Mouse (Mus musculus): Measurements from ENCODE around the gene Tcf7. TPM values are rescaled to one million over a fixed set of nuclear protein-coding genes. Genes with fewer than 3 reads are reported as not detected.

Tcf7 gene
- polyA plus RNA-seq, 1 experiment = 3.4 TPM

GRCm38 (mm10) chr11:52281568-52282328 lies 1.1 kb downstream of the Tcf7 start:
- TF ChIP-seq CTCF (IDR thresholded peaks at IDR 0.05; ENCODE audit: borderline replicate concordance, insufficient read depth, low read depth, low read length) (no peak), POLR2A (IDR thresholded peaks at IDR 0.05; ENCODE audit: borderline replicate concordance, insufficient read depth, low read length) (no peak)
- H3K27ac ChIP-seq (ENCODE audit: insufficient read depth, low read length) = no peak overlapping the region
- no peak overlapping the region for H3K4me3 ChIP-seq (replicated peaks; ENCODE audit: insufficient read depth, low read depth, low read length)
- H3K27me3 ChIP-seq (ENCODE audit: control insufficient read depth, insufficient read depth, low read length) = peaks cover 3% of the 10 kb centered on the region
- DNase-seq = no peak
- WGBS = 61% methylated on average over 19 of the region's 19 CpGs
- H3K4me1 ChIP-seq (ENCODE audit: control insufficient read depth, insufficient read depth, low read length) = peaks cover 2% of the 10 kb centered on the region

- TF ChIP-seq POLR2A (IDR thresholded peaks at IDR 0.05; ENCODE audit: borderline replicate concordance, insufficient read depth, low read length) = no peak
- TF ChIP-seq CTCF (IDR thresholded peaks at IDR 0.05; ENCODE audit: borderline replicate concordance, insufficient read depth, low read depth, low read length) = no peak
Measured at GRCm38 (mm10) chr11:52280566-52281455, 2.0 kb downstream of the Tcf7 start.

GRCm38 (mm10) chr11:52279611-52280145 lies 3.1 kb downstream of the Tcf7 start:
- DNase-seq = no peak
- peaks cover 3% of the 10 kb centered on the region for H3K27me3 ChIP-seq (ENCODE audit: control insufficient read depth, insufficient read depth, low read length)
- H3K27ac ChIP-seq (ENCODE audit: insufficient read depth, low read length) = no peak overlapping the region
- TF ChIP-seq POLR2A (IDR thresholded peaks at IDR 0.05; ENCODE audit: borderline replicate concordance, insufficient read depth, low read length) (no peak), CTCF (IDR thresholded peaks at IDR 0.05; ENCODE audit: borderline replicate concordance, insufficient read depth, low read depth, low read length) (no peak)
- WGBS = 96% methylated on average over 8 of the region's 8 CpGs
- H3K4me3 ChIP-seq (replicated peaks; ENCODE audit: insufficient read depth, low read depth, low read length) = no peak overlapping the region
- H3K4me1 ChIP-seq (ENCODE audit: control insufficient read depth, insufficient read depth, low read length) = peaks cover 2% of the 10 kb centered on the region

More at GRCm38 (mm10) chr11:52280566-52281455, 2.0 kb downstream of the Tcf7 start:
- peaks cover 3% of the 10 kb centered on the region for H3K27me3 ChIP-seq (ENCODE audit: control insufficient read depth, insufficient read depth, low read length)
- no peak for DNase-seq
- no peak overlapping the region for H3K27ac ChIP-seq (ENCODE audit: insufficient read depth, low read length)
- WGBS = 84% methylated on average over 11 of the region's 11 CpGs
- H3K4me1 ChIP-seq (ENCODE audit: control insufficient read depth, insufficient read depth, low read length) = peaks cover 2% of the 10 kb centered on the region
- no peak overlapping the region for H3K4me3 ChIP-seq (replicated peaks; ENCODE audit: insufficient read depth, low read depth, low read length)

GRCm38 (mm10) chr11:52278991-52279390 lies 3.8 kb downstream of the Tcf7 start:
- Histone ChIP-seq H3K27ac (ENCODE audit: insufficient read depth, low read length) (no peak overlapping the region), H3K4me3 (replicated peaks; ENCODE audit: insufficient read depth, low read depth, low read length) (no peak overlapping the region), H3K4me1 (ENCODE audit: control insufficient read depth, insufficient read depth, low read length) (peaks cover 2% of the 10 kb centered on the region), H3K27me3 (ENCODE audit: control insufficient read depth, insufficient read depth, low read length) (peaks cover 3% of the 10 kb centered on the region)
- TF ChIP-seq POLR2A (IDR thresholded peaks at IDR 0.05; ENCODE audit: borderline replicate concordance, insufficient read depth, low read length) = no peak
- TF ChIP-seq CTCF (IDR thresholded peaks at IDR 0.05; ENCODE audit: borderline replicate concordance, insufficient read depth, low read depth, low read length) = no peak
- WGBS = 93% methylated on average over 6 of the region's 6 CpGs
- DNase-seq = no peak

GRCm38 (mm10) chr11:52278164-52278563 lies 4.7 kb downstream of the Tcf7 start:
- TF ChIP-seq CTCF (IDR thresholded peaks at IDR 0.05; ENCODE audit: borderline replicate concordance, insufficient read depth, low read depth, low read length) (no peak), POLR2A (IDR thresholded peaks at IDR 0.05; ENCODE audit: borderline replicate concordance, insufficient read depth, low read length) (no peak)
- no peak overlapping the region for H3K27ac ChIP-seq (ENCODE audit: insufficient read depth, low read length)
- no peak overlapping the region for H3K4me3 ChIP-seq (replicated peaks; ENCODE audit: insufficient read depth, low read depth, low read length)
- H3K27me3 ChIP-seq (ENCODE audit: control insufficient read depth, insufficient read depth, low read length) = peaks cover 3% of the 10 kb centered on the region
- no peaks in the 10 kb centered on the region; the same call in 1 of the 2 replicates for H3K4me1 ChIP-seq (ENCODE audit: control insufficient read depth, insufficient read depth, low read length)
- no peak for DNase-seq
- 94% methylated on average over 3 of the region's 3 CpGs for WGBS

- no peak overlapping the region for H3K4me3 ChIP-seq (replicated peaks; ENCODE audit: insufficient read depth, low read depth, low read length)
- H3K27ac ChIP-seq (ENCODE audit: insufficient read depth, low read length) = no peak overlapping the region
- no peaks in the 10 kb centered on the region for H3K27me3 ChIP-seq (ENCODE audit: control insufficient read depth, insufficient read depth, low read length)
- peaks cover 6% of the 10 kb centered on the region for H3K4me1 ChIP-seq (ENCODE audit: control insufficient read depth, insufficient read depth, low read length)
- no peak for DNase-seq
- TF ChIP-seq POLR2A (IDR thresholded peaks at IDR 0.05; ENCODE audit: borderline replicate concordance, insufficient read depth, low read length) = no peak
- no peak for TF ChIP-seq CTCF (IDR thresholded peaks at IDR 0.05; ENCODE audit: borderline replicate concordance, insufficient read depth, low read depth, low read length)
- WGBS = 93% methylated on average over 6 of the region's 6 CpGs
Measured at GRCm38 (mm10) chr11:52277433-52278150, 5.2 kb downstream of the Tcf7 start.

GRCm38 (mm10) chr11:52276961-52277391 lies 5.8 kb downstream of the Tcf7 start:
- H3K4me1 ChIP-seq (ENCODE audit: control insufficient read depth, insufficient read depth, low read length) = peaks cover 9% of the 10 kb centered on the region
- no peak overlapping the region for H3K27ac ChIP-seq (ENCODE audit: insufficient read depth, low read length)
- WGBS = 94% methylated on average over 8 of the region's 8 CpGs
- no peaks in the 10 kb centered on the region for H3K27me3 ChIP-seq (ENCODE audit: control insufficient read depth, insufficient read depth, low read length)
- no peak for DNase-seq
- no peak overlapping the region for H3K4me3 ChIP-seq (replicated peaks; ENCODE audit: insufficient read depth, low read depth, low read length)
- TF ChIP-seq CTCF (IDR thresholded peaks at IDR 0.05; ENCODE audit: borderline replicate concordance, insufficient read depth, low read depth, low read length) (no peak), POLR2A (IDR thresholded peaks at IDR 0.05; ENCODE audit: borderline replicate concordance, insufficient read depth, low read length) (no peak)

All from cerebellum, adult 2 months (tissue).